Comparison of ENCODE assay signal across 9 mouse cellular contexts in the genomic region with DNA sequence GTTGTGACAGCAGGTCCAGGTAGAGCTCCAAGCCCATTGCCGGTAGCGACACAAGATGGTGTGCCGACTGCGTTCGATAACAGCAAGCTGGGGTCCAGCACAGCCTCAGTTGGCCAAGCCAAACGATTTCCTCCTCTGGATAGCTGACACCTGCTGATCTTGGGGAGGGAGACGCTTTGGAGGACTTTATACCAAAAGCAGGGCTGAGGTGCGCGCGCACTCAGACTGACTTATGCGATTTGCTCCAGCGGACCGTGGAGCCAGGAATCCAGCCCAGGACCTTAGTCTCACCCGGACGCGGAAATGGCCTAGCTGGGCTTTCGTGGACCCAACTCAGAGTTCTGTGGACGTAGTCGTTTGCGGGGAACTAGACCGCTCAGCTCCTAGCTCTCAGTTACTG. TPM values are rescaled to one million over a fixed set of nuclear protein-coding genes. Genes with fewer than 3 reads are reported as not detected.
DNase-seq lines count a peak whose midpoint lies in the region; ATAC-seq lines count a peak whose summit lies in the region.
"Had no signal": no experiment of that assay in that cellular context is flagged by ENCODE, and none has a peak within 500 bp of the region (broad histone marks: within the 10 kb centered on the region; RNA-seq: fewer than 3 reads in every experiment).

No protein-coding gene starts in this region.

- no peaks in the 10 kb centered on the region for H3K9me3 ChIP-seq in embryonic facial prominence, embryonic 13.5 days
- no peaks in the 10 kb centered on the region for H3K9me3 ChIP-seq in heart, embryonic 11.5 days (replicated peaks; ENCODE audit: control insufficient read depth, low read length)
- H3K9me3 ChIP-seq in kidney, embryonic 15.5 days (replicated peaks): no peaks in the 10 kb centered on the region

- H3K4me1 ChIP-seq in embryonic facial prominence, embryonic 13.5 days: peaks cover 49% of the 10 kb centered on the region
- H3K4me1 ChIP-seq in heart, embryonic 11.5 days (ENCODE audit: control insufficient read depth, insufficient read depth, low read length): peaks cover 31% of the 10 kb centered on the region
- peaks cover 57% of the 10 kb centered on the region for H3K4me1 ChIP-seq in kidney, embryonic 15.5 days

- H3K9ac ChIP-seq in embryonic facial prominence, embryonic 13.5 days: peak overlapping the region; percentile 65
- H3K9ac ChIP-seq in heart, embryonic 11.5 days (ENCODE audit: low read depth, low read length): peak overlapping the region; percentile 62
- H3K9ac ChIP-seq in kidney, embryonic 15.5 days: peak overlapping the region; percentile 29

- peaks cover 19% of the 10 kb centered on the region; the same call in 1 of the 2 replicates for H3K27me3 ChIP-seq in embryonic facial prominence, embryonic 13.5 days
- peaks cover 4% of the 10 kb centered on the region; the same call in 1 of the 2 replicates for H3K27me3 ChIP-seq in heart, embryonic 11.5 days (ENCODE audit: control insufficient read depth, insufficient read depth, low read length)
- H3K27me3 ChIP-seq in kidney, embryonic 15.5 days: no peaks in the 10 kb centered on the region
- H3K27me3 ChIP-seq: Patski had no signal

- peak; percentile 56 for DNase-seq in right cerebral cortex, postnatal 4 days
- DNase-seq in right cerebral cortex, postnatal 36 days (ENCODE audit: low spot score in 2 of 2): no peak
- peak; percentile 81 for DNase-seq in lung, postnatal 14 days
- DNase-seq in ovary, postnatal 36 days (ENCODE audit: low spot score): peak; percentile 79
- DNase-seq in urinary bladder, postnatal 25 days (ENCODE audit: low spot score): peak; percentile 68

- peak overlapping the region; percentile 75 for H3K4me2 ChIP-seq in embryonic facial prominence, embryonic 13.5 days
- H3K4me2 ChIP-seq in heart, embryonic 11.5 days: peak overlapping the region; percentile 82
- H3K4me2 ChIP-seq in kidney, embryonic 15.5 days: peak overlapping the region; percentile 78

- H3K4me3 ChIP-seq in embryonic facial prominence, embryonic 13.5 days: peak overlapping the region; percentile 44
- peak overlapping the region; percentile 38 for H3K4me3 ChIP-seq in heart, embryonic 11.5 days (ENCODE audit: low read depth, low read length)
- peak overlapping the region; percentile 42 for H3K4me3 ChIP-seq in kidney, embryonic 15.5 days (replicated peaks)

- 1% methylated on average over 21 of the region's 21 CpGs for WGBS in embryonic facial prominence, embryonic 13.5 days
- 2% methylated on average over 21 of the region's 21 CpGs for WGBS in heart, embryonic 11.5 days (ENCODE audit: insufficient replicate concordance)
- WGBS in kidney, embryonic 15.5 days: under 1% methylated on average over 21 of the region's 21 CpGs

- no peak overlapping the region for H3K27ac ChIP-seq in embryonic facial prominence, embryonic 13.5 days
- no peak overlapping the region for H3K27ac ChIP-seq in heart, embryonic 11.5 days (ENCODE audit: low read depth, low read length)
- peak overlapping the region; percentile 72 for H3K27ac ChIP-seq in kidney, embryonic 15.5 days

- H3K36me3 ChIP-seq in embryonic facial prominence, embryonic 13.5 days: no peaks in the 10 kb centered on the region
- no peaks in the 10 kb centered on the region for H3K36me3 ChIP-seq in heart, embryonic 11.5 days (ENCODE audit: control insufficient read depth, insufficient read depth, low read length)
- no peaks in the 10 kb centered on the region for H3K36me3 ChIP-seq in kidney, embryonic 15.5 days

- no peak for ATAC-seq in embryonic facial prominence, embryonic 13.5 days (ENCODE audit: insufficient number of reproducible peaks, insufficient read depth, low FRiP score, low TSS enrichment, low read depth)
- ATAC-seq in heart, embryonic 11.5 days (replicated peaks; ENCODE audit: insufficient number of reproducible peaks, low FRiP score, low TSS enrichment): no peak
- peak; percentile 37 for ATAC-seq in kidney, embryonic 15.5 days (replicated peaks; ENCODE audit: low FRiP score)
- ATAC-seq: Patski had no signal

RNA-seq across cellular contexts. Expression of a gene that starts 3.0 kb away (rescaled TPM):
- polyA plus RNA-seq in embryonic facial prominence, embryonic 13.5 days (2015; fragmentation: Nextera tagmentation; extraction: Ambion mirVana): 5.9 and 9.1 TPM in 2 replicates
- 8.7 and 8.8 TPM in 2 replicates for polyA plus RNA-seq in heart, embryonic 11.5 days (2014; fragmentation: Nextera tagmentation; extraction: Ambion mirVana)
- polyA plus RNA-seq in kidney, embryonic 15.5 days (2015; fragmentation: Nextera tagmentation; extraction: Ambion mirVana): 38.2 and 39.6 TPM in 2 replicates

RNA-seq across cellular contexts. Expression of a gene that starts 11.9 kb away (rescaled TPM):
- polyA plus RNA-seq in embryonic facial prominence, embryonic 13.5 days (2015; fragmentation: Nextera tagmentation; extraction: Ambion mirVana): not detected in 2 replicates
- polyA plus RNA-seq in heart, embryonic 11.5 days (2014; fragmentation: Nextera tagmentation; extraction: Ambion mirVana): not detected in 2 replicates
- not detected in 2 replicates for polyA plus RNA-seq in kidney, embryonic 15.5 days (2015; fragmentation: Nextera tagmentation; extraction: Ambion mirVana)
- polyA plus RNA-seq: Patski had no signal

RNA-seq across cellular contexts. Expression of a gene that starts 25.8 kb away (rescaled TPM):
- polyA plus RNA-seq in embryonic facial prominence, embryonic 13.5 days (2015; fragmentation: Nextera tagmentation; extraction: Ambion mirVana): 1,667 and 1,727 TPM in 2 replicates
- polyA plus RNA-seq in heart, embryonic 11.5 days (2014; fragmentation: Nextera tagmentation; extraction: Ambion mirVana): 2,705 and 2,898 TPM in 2 replicates
- polyA plus RNA-seq in kidney, embryonic 15.5 days (2015; fragmentation: Nextera tagmentation; extraction: Ambion mirVana): 2,032 and 2,056 TPM in 2 replicates

RNA-seq across cellular contexts. Expression of a gene that starts 35.9 kb away (rescaled TPM):
- 9.9 and 17.6 TPM in 2 replicates for polyA plus RNA-seq in embryonic facial prominence, embryonic 13.5 days (2015; fragmentation: Nextera tagmentation; extraction: Ambion mirVana)
- 4.3 and 5.1 TPM in 2 replicates for polyA plus RNA-seq in heart, embryonic 11.5 days (2014; fragmentation: Nextera tagmentation; extraction: Ambion mirVana)
- 12.6 and 15.8 TPM in 2 replicates for polyA plus RNA-seq in kidney, embryonic 15.5 days (2015; fragmentation: Nextera tagmentation; extraction: Ambion mirVana)

RNA-seq across cellular contexts. Expression of a gene that starts 53.0 kb away (rescaled TPM):
- 11.8 and 16.7 TPM in 2 replicates for polyA plus RNA-seq in embryonic facial prominence, embryonic 13.5 days (2015; fragmentation: Nextera tagmentation; extraction: Ambion mirVana)
- polyA plus RNA-seq in heart, embryonic 11.5 days (2014; fragmentation: Nextera tagmentation; extraction: Ambion mirVana): 3.0 and 3.4 TPM in 2 replicates
- polyA plus RNA-seq in kidney, embryonic 15.5 days (2015; fragmentation: Nextera tagmentation; extraction: Ambion mirVana): 42.2 and 43.8 TPM in 2 replicates

Comparison
In these comparisons a context has a peak if more than half of its experiments do, and no peak if none do; other contexts are left out.
1. DNase-seq: peak in right cerebral cortex, postnatal 4 days (single experiment), lung, postnatal 14 days (single experiment), ovary, postnatal 36 days (single experiment) and urinary bladder, postnatal 25 days (single experiment); none in right cerebral cortex, postnatal 36 days (0 of 2).
2. Peak in every context shown above with its lines, with median percentiles within 50 percentile points of each other: H3K4me2 ChIP-seq, H3K4me3 ChIP-seq and H3K9ac ChIP-seq.